Mouse (Mus musculus): Measurements from ENCODE around the gene Galr2. TPM values are rescaled to one million over a fixed set of nuclear protein-coding genes. Genes with fewer than 3 reads are reported as not detected.

Gene Galr2
- total and polyA plus RNA-seq, 3 experiments: 0.35 to 1.2 TPM; not detected in 1

GRCm38 (mm10) chr11:116247502-116248222 lies 33.1 kb upstream of the Galr2 start:
- Histone ChIP-seq H3K79me2 (ENCODE audit: control insufficient read depth, insufficient read depth, low read length, poor library complexity) (no peaks in the 10 kb centered on the region), H3K9ac (ENCODE audit: control insufficient read depth, low read depth, low read length, poor library complexity, severe bottlenecking) (no peak overlapping the region), H3K27ac (ENCODE audit: control insufficient read depth, low read depth, low read length) (no peak overlapping the region), H3K4me1 (ENCODE audit: control insufficient read depth in 1 of 2, insufficient read depth in 2 of 2, low read length in 2 of 2) (no peaks in the 10 kb centered on the region), H3K4me3 (ENCODE audit: control insufficient read depth in 1 of 2, insufficient read depth in 1 of 2, low read depth in 2 of 2, low read length in 2 of 2) (no peak overlapping the region), H3K9me3 (replicated peaks; ENCODE audit: insufficient read depth, low read length) (no peaks in the 10 kb centered on the region), H3K27me3 (ENCODE audit: control insufficient read depth in 1 of 2, insufficient read depth in 2 of 2, low read length in 2 of 2) (no peaks in the 10 kb centered on the region), H3K36me3 (ENCODE audit: control insufficient read depth in 1 of 2, insufficient read depth in 2 of 2, low read length in 2 of 2) (peaks cover 0 to 22% of the 10 kb centered on the region in 2 experiments; a peak in 2 of 4 replicates)
- TF ChIP-seq POLR2A (IDR thresholded peaks at IDR 0.05; ENCODE audit: control insufficient read depth in 1 of 2, insufficient read depth in 1 of 2, low read depth in 1 of 2, low read length in 2 of 2, poor library complexity in 1 of 2) (no peak), CHD2 (IDR thresholded peaks at IDR 0.05; ENCODE audit: low read length) (no peak), MEF2A (IDR thresholded peaks at IDR 0.05; ENCODE audit: extremely low read depth, insufficient replicate concordance, low read depth, low read length, poor library complexity, severe bottlenecking) (no peak), BHLHE40 (IDR thresholded peaks at IDR 0.05; ENCODE audit: borderline replicate concordance, low read depth, low read length) (no peak), GATA1 (IDR thresholded peaks at IDR 0.05; ENCODE audit: low read depth, low read length) (no peak), ZNF384 (IDR thresholded peaks at IDR 0.05; ENCODE audit: low read depth, low read length) (no peak), TAL1 (IDR thresholded peaks at IDR 0.05; ENCODE audit: low read length) (no peak), HCFC1 (IDR thresholded peaks at IDR 0.05; ENCODE audit: low read depth, low read length) (no peak), MAX (IDR thresholded peaks at IDR 0.05; ENCODE audit: low read length) (no peak), SIN3A (IDR thresholded peaks at IDR 0.05; ENCODE audit: low read length) (no peak), USF1 (IDR thresholded peaks at IDR 0.05; ENCODE audit: low read depth, low read length) (no peak), MYB (IDR thresholded peaks at IDR 0.05; ENCODE audit: low read depth, low read length) (no peak), CHD1 (IDR thresholded peaks at IDR 0.05; ENCODE audit: low read depth, low read length) (no peak), RAD21 (IDR thresholded peaks at IDR 0.05; ENCODE audit: low read depth, low read length) (no peak), SMC3 (IDR thresholded peaks at IDR 0.05; ENCODE audit: low read depth, low read length) (no peak), UBTF (IDR thresholded peaks at IDR 0.05; ENCODE audit: borderline replicate concordance, insufficient read depth, low read depth, low read length) (no peak), ZC3H11A (IDR thresholded peaks at IDR 0.05; ENCODE audit: low read depth, low read length) (no peak), USF2 (IDR thresholded peaks at IDR 0.05; ENCODE audit: borderline replicate concordance in 1 of 2, insufficient read depth in 1 of 2, low read depth in 1 of 2, low read length in 2 of 2) (no peak), CTCF (IDR thresholded peaks at IDR 0.05 in 2 of 3, conservative IDR thresholded peaks at IDR 0.05 in 1 of 3; ENCODE audit: control insufficient read depth in 1 of 3, insufficient read depth in 1 of 3, low read depth in 2 of 3, low read length in 3 of 3, poor library complexity in 1 of 3, severe bottlenecking in 1 of 3) (no peak)
- DNase-seq (ENCODE audit: low read depth, low spot score): no peak

- H3K36me3 ChIP-seq (ENCODE audit: control insufficient read depth in 1 of 2, insufficient read depth in 2 of 2, low read length in 2 of 2): peaks cover 7 to 36% of the 10 kb centered on the region in 2 experiments
- no peaks in the 10 kb centered on the region for H3K79me2 ChIP-seq (ENCODE audit: control insufficient read depth, insufficient read depth, low read length, poor library complexity)
- H3K27me3 ChIP-seq (ENCODE audit: control insufficient read depth in 1 of 2, insufficient read depth in 2 of 2, low read length in 2 of 2): no peaks in the 10 kb centered on the region
- no peak overlapping the region for H3K9ac ChIP-seq (ENCODE audit: control insufficient read depth, low read depth, low read length, poor library complexity, severe bottlenecking)
- TF ChIP-seq MAX (IDR thresholded peaks at IDR 0.05; ENCODE audit: low read length): no peak
- TF ChIP-seq MAZ (IDR thresholded peaks at IDR 0.05; ENCODE audit: low read depth, low read length): no peak
- TF ChIP-seq POLR2AphosphoS2 (IDR thresholded peaks at IDR 0.05; ENCODE audit: low read length): no peak
- TF ChIP-seq USF1 (IDR thresholded peaks at IDR 0.05; ENCODE audit: low read depth, low read length): no peak
- no peak for TF ChIP-seq CTCF (IDR thresholded peaks at IDR 0.05 in 2 of 3, conservative IDR thresholded peaks at IDR 0.05 in 1 of 3; ENCODE audit: control insufficient read depth in 1 of 3, insufficient read depth in 1 of 3, low read depth in 2 of 3, low read length in 3 of 3, poor library complexity in 1 of 3, severe bottlenecking in 1 of 3)
- TF ChIP-seq E2F4 (IDR thresholded peaks at IDR 0.05; ENCODE audit: borderline replicate concordance, low read depth, low read length): no peak
- no peak for TF ChIP-seq ZC3H11A (IDR thresholded peaks at IDR 0.05; ENCODE audit: low read depth, low read length)
- TF ChIP-seq RCOR1 (IDR thresholded peaks at IDR 0.05; ENCODE audit: low read depth, low read length): no peak
- TF ChIP-seq USF2 (IDR thresholded peaks at IDR 0.05; ENCODE audit: borderline replicate concordance in 1 of 2, insufficient read depth in 1 of 2, low read depth in 1 of 2, low read length in 2 of 2): no peak
- no peak for TF ChIP-seq MYC (IDR thresholded peaks at IDR 0.05; ENCODE audit: low read depth, low read length)
- no peak for TF ChIP-seq BHLHE40 (IDR thresholded peaks at IDR 0.05; ENCODE audit: borderline replicate concordance, low read depth, low read length)
- TF ChIP-seq EP300 (IDR thresholded peaks at IDR 0.05; ENCODE audit: low read depth in 1 of 2, low read length in 2 of 2): no peak
- no peak for DNase-seq (ENCODE audit: low read depth, low spot score)
- no peaks in the 10 kb centered on the region for H3K9me3 ChIP-seq (replicated peaks; ENCODE audit: insufficient read depth, low read length)
- no peak overlapping the region for H3K4me3 ChIP-seq (ENCODE audit: control insufficient read depth in 1 of 2, insufficient read depth in 1 of 2, low read depth in 2 of 2, low read length in 2 of 2)
- no peaks in the 10 kb centered on the region for H3K4me1 ChIP-seq (ENCODE audit: control insufficient read depth in 1 of 2, insufficient read depth in 2 of 2, low read length in 2 of 2)
- H3K27ac ChIP-seq (ENCODE audit: control insufficient read depth, low read depth, low read length): no peak overlapping the region
Observed at GRCm38 (mm10) chr11:116250898-116251297, 29.8 kb upstream of the Galr2 start.
